Mouse (Mus musculus) embryonic fibroblast, embryonic 13.5 days (primary cell): Measurements from ENCODE around the gene BC005624.
"Not testable (repeated sequence)": the region's sequence is repeated elsewhere in the genome, so short reads cannot be mapped to it uniquely, and the experiment has no call there.

ENCODE experiments used
- CTCF ChIP-seq: IDR thresholded peaks from 2 replicates; pipeline ENCODE4 v1.5.1; 2011; ENCODE audit warnings: mild to moderate bottlenecking, control low read depth, low read length, moderate library complexity, borderline replicate concordance; ENCODE audit not compliant: insufficient read depth
- POLR2A ChIP-seq: IDR thresholded peaks from 2 replicates; pipeline ENCODE4 v1.6.1; 2011; ENCODE audit warnings: low read depth, mild to moderate bottlenecking, control low read depth, low read length, moderate library complexity

DNA sequence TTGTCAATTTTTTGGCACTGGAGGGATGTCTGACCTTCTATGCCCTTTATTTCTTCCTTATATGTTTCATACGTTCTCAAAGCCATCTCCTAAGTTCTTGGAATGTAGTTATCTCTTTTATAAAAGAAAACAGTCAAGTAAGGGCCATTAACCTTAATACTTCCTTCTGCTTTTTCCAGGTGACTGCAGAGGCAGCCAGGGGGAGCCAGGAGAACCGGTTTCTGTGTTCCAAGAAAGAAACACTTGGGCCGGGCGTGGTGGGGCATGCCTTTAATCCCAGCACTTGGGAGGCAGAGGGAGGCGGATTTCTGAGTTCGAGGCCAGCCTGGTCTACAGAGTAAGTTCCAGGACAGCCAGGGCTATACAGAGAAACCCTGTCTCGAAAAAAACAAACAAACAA lies 39.9 kb downstream of the BC005624 start:
- TF ChIP-seq POLR2A, CTCF: not testable (repeated sequence)
